Mouse (Mus musculus) forebrain, embryonic 11.5 days (tissue): ENCODE measurements around the gene Shisa8. TPM values are rescaled to one million over a fixed set of nuclear protein-coding genes. Genes with fewer than 3 reads are reported as not detected.

Source experiments
- ATAC-seq: fragments of 200-750 bp; cut with Nextera tagmentation; replicated peaks from 2 replicates; pipeline ENCODE4 v1.8.0; 2017; ENCODE audit warnings: moderate TSS enrichment; ENCODE audit not compliant: low FRiP score
- DNase-seq: peaks from one replicate; pipeline ENCODE4 v3.0.0-alpha.2; 2017; ENCODE audit warnings: low spot score
- H3K27ac ChIP-seq: fragments of 300-500 bp; sonication (generic); 2 replicates; pipeline ENCODE4 v1.5.1; 2014; ENCODE audit warnings: low read depth, low read length
- H3K27me3 ChIP-seq: fragments of 300-500 bp; sonication (generic); 2 replicates; pipeline ENCODE4 v1.6.1; 2014; ENCODE audit warnings: mild to moderate bottlenecking, low read length, mixed read lengths; ENCODE audit not compliant: control insufficient read depth, insufficient read depth
- H3K36me3 ChIP-seq: fragments of 300-500 bp; sonication (generic); 2 replicates; pipeline ENCODE4 v1.6.1; 2014; ENCODE audit warnings: mild to moderate bottlenecking, low read length, moderate library complexity, mixed read lengths; ENCODE audit not compliant: control insufficient read depth, insufficient read depth
- H3K4me1 ChIP-seq: fragments of 300-500 bp; sonication (generic); replicated peaks from 2 replicates; pipeline ENCODE4 v1.6.1; 2014; ENCODE audit warnings: low read length, mixed read lengths; ENCODE audit not compliant: control insufficient read depth, insufficient read depth
- H3K4me2 ChIP-seq: fragments of 300-500 bp; sonication (generic); 2 replicates; pipeline ENCODE4 v1.6.1; 2014; ENCODE audit warnings: low read depth, mild to moderate bottlenecking, low read length, moderate library complexity, mixed read lengths; ENCODE audit not compliant: severe bottlenecking
- H3K4me3 ChIP-seq: fragments of 300-500 bp; sonication (generic); 2 replicates; pipeline ENCODE4 v1.5.1; 2014; ENCODE audit warnings: low read depth, low read length
- H3K9ac ChIP-seq: fragments of 300-500 bp; sonication (generic); 2 replicates; pipeline ENCODE4 v1.6.1; 2014; ENCODE audit warnings: low read length
- H3K9me3 ChIP-seq: fragments of 300-500 bp; sonication (generic); 2 replicates; pipeline ENCODE4 v1.6.1; 2016; ENCODE audit warnings: low read length, mixed read lengths; ENCODE audit not compliant: control insufficient read depth
- WGBS: fragments of 180-500 bp; shearing (Covaris S2); extraction: QIAGEN DNeasy Blood & Tissue Kit; methylation state at CpG from one replicate; pipeline ENCODE4 v1.1.7; 2014; 5-methylcytosine and 5-hydroxymethylcytosine counted together
- polyA plus RNA-seq: library from polyadenylated mRNA; unstranded; fragments of >200 nt; fragmentation: Nextera tagmentation; extraction: Ambion mirVana; gene quantifications from 2 replicates; pipeline ENCODE4 v1.2.1, GENCODE M21; 2014

The Shisa8 gene
- polyA plus RNA-seq, 1 experiment from 2014 or later = 1.2 TPM

GRCm38 (mm10) chr15:82185062-82185783, 27.4 kb downstream of the Shisa8 start:
- Histone ChIP-seq H3K27me3 (no peaks in the 10 kb centered on the region), H3K9ac (no peak overlapping the region), H3K4me3 (no peak overlapping the region), H3K4me1 (no peaks in the 10 kb centered on the region), H3K9me3 (peaks cover 8% of the 10 kb centered on the region; the same call in 1 of the 2 replicates), H3K27ac (no peak overlapping the region), H3K36me3 (peaks cover 63% of the 10 kb centered on the region), H3K4me2 (no peak overlapping the region)
- ATAC-seq (no peak), DNase-seq (no peak)
- 90% methylated on average over 14 of the region's 14 CpGs for WGBS

DNA sequence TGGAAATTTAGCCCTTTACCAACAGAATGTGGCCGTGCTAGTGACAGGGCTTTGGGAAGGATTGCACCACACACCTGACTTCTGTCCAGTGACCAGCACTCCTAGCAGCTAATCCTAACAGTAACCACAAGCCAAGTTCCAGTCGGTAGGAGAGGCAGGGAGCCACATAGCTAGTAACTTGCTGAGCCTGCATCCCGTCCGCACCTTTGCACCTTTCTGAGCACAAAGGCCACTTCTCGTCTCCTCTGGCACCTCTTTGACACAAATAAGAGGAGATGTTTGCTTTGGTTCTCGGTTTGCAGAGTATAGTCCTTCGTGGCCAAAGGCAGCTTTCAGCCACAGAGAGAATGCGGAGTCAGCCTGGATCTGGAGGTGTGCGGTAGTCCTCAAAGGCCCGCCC, 28.0 kb downstream of the Shisa8 start:
- Histone ChIP-seq H3K9ac (no peak overlapping the region), H3K4me3 (no peak overlapping the region), H3K4me2 (no peak overlapping the region), H3K36me3 (peaks cover 69% of the 10 kb centered on the region), H3K27me3 (no peaks in the 10 kb centered on the region), H3K9me3 (peaks cover 8% of the 10 kb centered on the region; the same call in 1 of the 2 replicates), H3K4me1 (no peaks in the 10 kb centered on the region), H3K27ac (0 out of 2 replicates have a peak overlapping the region, but pooled peaks have one; percentile 25)
- WGBS = 95% methylated on average over 10 of the region's 10 CpGs
- DNase-seq (no peak), ATAC-seq (no peak)

DNA sequence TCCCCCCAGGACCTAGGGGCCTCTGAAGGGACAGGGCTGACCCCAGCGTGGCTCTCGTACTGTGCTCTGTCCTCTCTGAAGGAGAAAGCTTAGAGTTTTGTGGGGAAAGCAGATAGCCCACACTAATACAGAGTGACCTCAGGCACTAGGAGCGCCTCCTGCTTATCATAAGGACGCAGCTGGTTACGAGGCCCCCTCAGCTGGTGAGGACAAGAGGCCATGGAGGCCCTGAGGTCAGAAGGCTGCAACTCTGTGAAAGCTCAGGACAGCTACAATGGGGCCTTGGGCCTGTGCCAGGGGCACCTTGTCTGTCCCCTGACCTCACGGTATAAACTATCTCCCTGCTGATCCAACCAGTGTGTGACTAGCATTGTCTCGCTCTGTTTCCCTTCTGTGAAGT, 28.4 kb downstream of the Shisa8 start:
- no peaks in the 10 kb centered on the region for H3K4me1 ChIP-seq
- no peaks in the 10 kb centered on the region for H3K27me3 ChIP-seq
- no peak for ATAC-seq
- 0 out of 2 replicates have a peak overlapping the region, but pooled peaks have one; percentile 25 for H3K27ac ChIP-seq
- H3K4me2 ChIP-seq = no peak overlapping the region
- peaks cover 8% of the 10 kb centered on the region; the same call in 1 of the 2 replicates for H3K9me3 ChIP-seq
- peaks cover 73% of the 10 kb centered on the region for H3K36me3 ChIP-seq
- WGBS = 87% methylated on average over 7 of the region's 7 CpGs
- no peak overlapping the region for H3K9ac ChIP-seq
- H3K4me3 ChIP-seq = no peak overlapping the region
- DNase-seq = no peak

DNA sequence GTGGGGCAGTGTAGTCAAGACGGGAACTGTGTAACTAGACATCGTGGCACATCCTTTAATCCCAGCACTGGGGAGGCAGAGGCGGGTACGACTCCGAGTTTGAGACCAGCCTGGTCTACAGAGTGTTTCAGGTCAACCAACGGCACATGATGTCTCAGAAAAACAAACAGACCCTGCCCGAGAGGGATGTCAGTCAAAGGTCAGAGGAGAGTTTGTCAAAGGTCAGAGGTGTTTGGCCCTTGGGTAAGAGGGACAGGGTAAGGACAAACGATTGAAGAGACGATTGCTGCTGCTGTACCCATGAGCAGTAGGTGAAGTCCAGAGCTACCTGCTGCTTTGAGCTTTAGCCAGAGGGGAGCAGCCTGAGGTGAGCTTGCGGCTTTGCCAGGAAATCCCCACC, 29.0 kb downstream of the Shisa8 start:
- WGBS = 82% methylated on average over 10 of the region's 10 CpGs

DNA sequence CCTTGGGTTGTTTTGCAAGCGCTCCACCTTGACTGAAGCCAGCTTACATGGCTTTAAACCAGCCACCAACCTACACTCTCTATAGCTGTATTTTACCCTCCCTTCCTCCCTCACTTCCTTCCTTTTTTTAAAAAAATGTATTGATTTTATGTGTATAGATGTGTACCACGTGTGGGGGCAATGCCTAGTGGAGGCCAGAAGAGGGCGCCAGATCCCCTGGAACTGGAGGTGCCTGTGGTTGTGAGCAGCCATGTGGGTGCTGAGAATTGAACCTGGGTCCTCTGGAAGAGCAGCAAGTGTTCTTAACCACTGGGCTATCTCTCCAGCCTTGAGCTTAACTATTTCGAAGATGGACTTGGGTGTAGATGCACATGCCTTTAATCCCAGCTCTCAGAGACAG, 30.3 kb downstream of the Shisa8 start:
- no peaks in the 10 kb centered on the region for H3K4me1 ChIP-seq
- H3K9ac ChIP-seq = no peak overlapping the region

More for the DNA sequence above, 29.0 kb downstream of the Shisa8 start:
- DNase-seq = no peak
- H3K4me2 ChIP-seq = no peak overlapping the region
- H3K9ac ChIP-seq = no peak overlapping the region
- no peaks in the 10 kb centered on the region for H3K4me1 ChIP-seq
- ATAC-seq = no peak
- H3K27me3 ChIP-seq = no peaks in the 10 kb centered on the region
- H3K9me3 ChIP-seq = peaks cover 8% of the 10 kb centered on the region; the same call in 1 of the 2 replicates
- peak overlapping the region; percentile 9; the same call in 1 of the 2 replicates for H3K27ac ChIP-seq
- H3K36me3 ChIP-seq = peaks cover 71% of the 10 kb centered on the region
- no peak overlapping the region for H3K4me3 ChIP-seq

DNA sequence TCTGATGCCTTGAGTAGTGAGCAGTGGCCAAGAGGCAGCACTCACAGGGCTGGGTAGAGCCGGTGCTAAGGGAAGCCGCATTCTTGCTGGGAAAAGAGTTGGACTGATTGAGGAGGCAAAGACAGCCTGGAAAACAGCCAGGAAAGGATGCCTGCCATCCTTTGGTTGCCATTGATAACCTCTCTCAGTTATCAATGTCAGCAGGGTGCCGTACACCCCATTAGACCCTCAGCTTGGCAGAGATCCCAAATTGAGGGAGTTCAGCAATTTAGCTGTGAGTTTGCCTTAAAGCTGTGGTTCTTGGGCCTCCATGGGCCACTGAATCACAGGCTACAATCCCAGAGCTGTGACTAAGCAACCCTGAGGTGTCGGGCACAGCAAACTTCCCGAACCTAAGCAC, 31.5 kb downstream of the Shisa8 start:
- Histone ChIP-seq H3K4me3 (no peak overlapping the region), H3K4me2 (no peak overlapping the region), H3K36me3 (peaks cover 67% of the 10 kb centered on the region), H3K4me1 (no peaks in the 10 kb centered on the region), H3K27ac (no peak overlapping the region), H3K27me3 (no peaks in the 10 kb centered on the region), H3K9ac (no peak overlapping the region), H3K9me3 (peaks cover 8% of the 10 kb centered on the region; the same call in 1 of the 2 replicates)
- DNase-seq = no peak
- no peak for ATAC-seq
- 98% methylated on average over 5 of the region's 5 CpGs for WGBS

More for the DNA sequence above, 30.3 kb downstream of the Shisa8 start:
- ATAC-seq = no peak
- Histone ChIP-seq H3K27ac (no peak overlapping the region), H3K4me3 (no peak overlapping the region), H3K27me3 (no peaks in the 10 kb centered on the region), H3K9me3 (peaks cover 8% of the 10 kb centered on the region; the same call in 1 of the 2 replicates), H3K4me2 (no peak overlapping the region), H3K36me3 (peaks cover 70% of the 10 kb centered on the region)
- WGBS = over 99% methylated on average over 4 of the region's 4 CpGs
- no peak for DNase-seq

DNA sequence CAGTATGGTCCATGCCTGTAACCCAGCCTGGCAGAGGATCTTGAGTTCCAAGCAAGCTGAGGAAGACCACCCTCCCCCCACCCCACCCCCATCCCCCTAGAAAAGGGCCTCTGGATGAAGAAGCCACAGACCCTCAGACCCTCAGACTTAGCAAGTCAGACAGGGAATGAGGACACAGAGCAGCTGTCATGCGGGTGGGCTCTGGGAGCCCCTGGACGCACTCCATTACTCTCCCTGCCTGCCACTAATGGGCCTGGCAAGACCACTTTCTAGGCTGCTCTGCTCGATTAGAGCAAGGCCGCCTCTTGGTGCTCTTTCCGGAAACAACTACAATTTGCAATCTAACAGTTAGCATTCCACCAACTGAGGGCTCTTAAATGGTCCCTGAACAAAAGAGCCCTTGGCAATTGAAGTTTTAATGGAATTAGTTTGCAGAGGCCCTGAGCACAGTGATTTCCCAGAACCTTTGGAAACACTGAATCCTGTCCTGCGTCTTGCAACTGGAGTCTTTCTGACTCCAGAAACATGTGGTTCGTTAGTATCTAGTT, 34.8 kb downstream of the Shisa8 start:
- Histone ChIP-seq H3K9ac (no peak overlapping the region), H3K4me2 (no peak overlapping the region), H3K4me1 (no peaks in the 10 kb centered on the region), H3K9me3 (peaks cover 8% of the 10 kb centered on the region; the same call in 1 of the 2 replicates), H3K36me3 (peaks cover 68% of the 10 kb centered on the region), H3K27ac (no peak overlapping the region), H3K4me3 (no peak overlapping the region), H3K27me3 (no peaks in the 10 kb centered on the region)
- ATAC-seq (no peak), DNase-seq (no peak)
- 96% methylated on average over 7 of the region's 7 CpGs for WGBS

DNA sequence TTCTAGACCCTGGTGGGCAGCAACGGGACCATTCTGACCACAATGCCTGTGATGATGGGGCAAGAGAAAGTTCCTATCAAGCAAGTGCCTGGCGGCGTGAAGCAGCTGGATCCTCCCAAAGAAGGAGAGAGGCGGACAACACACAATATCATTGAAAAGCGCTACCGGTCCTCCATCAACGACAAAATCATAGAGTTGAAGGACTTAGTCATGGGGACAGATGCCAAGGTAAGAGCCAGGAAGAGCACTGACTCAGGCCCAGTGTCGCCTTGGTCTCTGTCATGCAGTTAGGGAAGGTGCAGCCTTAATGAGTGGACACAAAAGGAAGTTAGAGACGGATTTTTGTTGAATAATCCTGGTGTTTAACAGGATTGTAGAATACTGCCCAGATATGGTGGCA, 37.5 kb downstream of the Shisa8 start:
- Histone ChIP-seq H3K9ac (no peak overlapping the region), H3K9me3 (no peaks in the 10 kb centered on the region), H3K27me3 (no peaks in the 10 kb centered on the region), H3K36me3 (peaks cover 44% of the 10 kb centered on the region), H3K4me1 (no peaks in the 10 kb centered on the region), H3K4me2 (no peak overlapping the region), H3K27ac (no peak overlapping the region), H3K4me3 (no peak overlapping the region)
- no peak for ATAC-seq
- DNase-seq = no peak
- 94% methylated on average over 9 of the region's 9 CpGs for WGBS
